Mouse (Mus musculus) ES-Bruce4 (cell line): ENCODE results near the gene Olig2. TPM values are rescaled to one million over a fixed set of nuclear protein-coding genes. Genes with fewer than 3 reads are reported as not detected.
"Not testable (repeated sequence)": the region's sequence is repeated elsewhere in the genome, so short reads cannot be mapped to it uniquely, and the experiment has no call there.

Source experiments
- H3K27ac ChIP-seq: 2 replicates; pipeline ENCODE4 v1.5.1; 2012; ENCODE audit warnings: low read length, inconsistent platforms; ENCODE audit not compliant: insufficient read depth
- H3K27me3 ChIP-seq: 2 replicates; pipeline ENCODE4 v1.6.1; 2012; ENCODE audit warnings: mild to moderate bottlenecking, low read length, inconsistent platforms; ENCODE audit not compliant: control insufficient read depth, poor library complexity, insufficient read depth, severe bottlenecking
- H3K36me3 ChIP-seq: 2 replicates; pipeline ENCODE4 v1.6.1; 2012; ENCODE audit warnings: inconsistent platforms, mild to moderate bottlenecking, low read length, moderate library complexity; ENCODE audit not compliant: control insufficient read depth, poor library complexity, insufficient read depth, severe bottlenecking
- H3K4me1 ChIP-seq: one replicate; pipeline ENCODE4 v1.8.1; 2011; ENCODE audit warnings: low read length; ENCODE audit not compliant: control insufficient read depth, insufficient read depth
- H3K4me3 ChIP-seq: 2 replicates; pipeline ENCODE4 v1.5.1; 2011; ENCODE audit warnings: low read depth, mild to moderate bottlenecking, low read length
- H3K9ac ChIP-seq: 2 replicates; pipeline ENCODE4 v1.6.1; 2012; ENCODE audit warnings: low read depth, mild to moderate bottlenecking, inconsistent platforms; ENCODE audit not compliant: poor library complexity, severe bottlenecking
- H3K9me3 ChIP-seq: replicated peaks from 2 replicates; pipeline ENCODE4 v1.6.1; 2012; ENCODE audit warnings: mild to moderate bottlenecking, low read length, inconsistent platforms; ENCODE audit not compliant: control insufficient read depth, poor library complexity, insufficient read depth, severe bottlenecking
- CTCF ChIP-seq: IDR thresholded peaks from one replicate; pipeline ENCODE4 v1.8.1; 2011; ENCODE audit warnings: low read depth, low read length
- EP300 ChIP-seq: IDR thresholded peaks from 2 replicates; pipeline ENCODE4 v1.6.1; 2011; ENCODE audit warnings: low read depth, low read length; ENCODE audit not compliant: insufficient read depth
- POLR2A ChIP-seq: IDR thresholded peaks from one replicate; pipeline ENCODE4 v1.8.1; 2011; ENCODE audit warnings: low read length; ENCODE audit not compliant: insufficient read depth
- polyA plus RNA-seq: library from polyadenylated mRNA; stranded (reverse); fragments of >200 nt; gene quantifications from 2 replicates; pipeline ENCODE4 v1.2.4, GENCODE M21; 2011; ENCODE audit warnings: low read depth; ENCODE audit not compliant: missing spikeins, insufficient read depth, insufficient read length

The Olig2 gene
- polyA plus RNA-seq, 1 experiment, result 26.2 TPM

- Histone ChIP-seq H3K27ac (no peak overlapping the region), H3K9me3 (no peaks in the 10 kb centered on the region), H3K4me3 (no peak overlapping the region), H3K4me1 (no peaks in the 10 kb centered on the region), H3K27me3 (no peaks in the 10 kb centered on the region), H3K9ac (no peak overlapping the region), H3K36me3 (no peaks in the 10 kb centered on the region)
- TF ChIP-seq CTCF, result no peak
- no peak for TF ChIP-seq POLR2A
- no peak for TF ChIP-seq EP300
Observed at GRCm38 (mm10) chr16:91239024-91239423, 13.8 kb downstream of the Olig2 start.

- no peak for TF ChIP-seq EP300
- TF ChIP-seq CTCF, result no peak
- no peak for TF ChIP-seq POLR2A
- Histone ChIP-seq H3K9ac (no peak overlapping the region), H3K4me3 (no peak overlapping the region), H3K27me3 (no peaks in the 10 kb centered on the region), H3K36me3 (no peaks in the 10 kb centered on the region), H3K9me3 (peaks cover 12% of the 10 kb centered on the region; the same call in 1 of the 2 replicates), H3K4me1 (no peaks in the 10 kb centered on the region), H3K27ac (no peak overlapping the region)
Observed at GRCm38 (mm10) chr16:91246292-91246691, 21.0 kb downstream of the Olig2 start.

- not testable (repeated sequence) for H3K9me3 ChIP-seq, H3K36me3 ChIP-seq, H3K27me3 ChIP-seq
- TF ChIP-seq EP300, result peak; percentile 46; the same call in 1 of the 2 replicates
- Histone ChIP-seq H3K9ac (peak overlapping the region; percentile 22), H3K27ac (peak overlapping the region; percentile 98), H3K4me3 (peak overlapping the region; percentile 73), H3K4me1 (peaks cover 11% of the 10 kb centered on the region)
Observed at GRCm38 (mm10) chr16:91255419-91256164, 30.3 kb downstream of the Olig2 start.

- TF ChIP-seq CTCF (no peak), EP300 (no peak), POLR2A (no peak)
- Histone ChIP-seq H3K27ac (no peak overlapping the region), H3K36me3 (no peaks in the 10 kb centered on the region), H3K9me3 (no peaks in the 10 kb centered on the region), H3K9ac (no peak overlapping the region), H3K27me3 (no peaks in the 10 kb centered on the region), H3K4me1 (peaks cover 11% of the 10 kb centered on the region), H3K4me3 (no peak overlapping the region)
Observed at GRCm38 (mm10) chr16:91258956-91259355, 33.7 kb downstream of the Olig2 start.

- H3K9me3 ChIP-seq, result no peaks in the 10 kb centered on the region
- H3K27me3 ChIP-seq, result no peaks in the 10 kb centered on the region
- no peak overlapping the region for H3K4me3 ChIP-seq
- H3K27ac ChIP-seq, result no peak overlapping the region
- no peak for TF ChIP-seq CTCF
- H3K36me3 ChIP-seq, result no peaks in the 10 kb centered on the region
- H3K9ac ChIP-seq, result no peak overlapping the region
- H3K4me1 ChIP-seq, result peaks cover 11% of the 10 kb centered on the region
Observed at GRCm38 (mm10) chr16:91260861-91261260, 35.6 kb downstream of the Olig2 start.

- Histone ChIP-seq H3K4me3 (peak overlapping the region; percentile 32), H3K27ac (peak overlapping the region; percentile 84), H3K27me3 (no peaks in the 10 kb centered on the region), H3K36me3 (no peaks in the 10 kb centered on the region), H3K9ac (peak overlapping the region; percentile 22; the same call in 1 of the 2 replicates), H3K4me1 (peaks cover 9% of the 10 kb centered on the region), H3K9me3 (no peaks in the 10 kb centered on the region)
- TF ChIP-seq EP300 (peak; percentile 64; the same call in 1 of the 2 replicates), CTCF (no peak)
Observed at GRCm38 (mm10) chr16:91262467-91263220, 37.4 kb downstream of the Olig2 start.
